Mouse (Mus musculus) MEL (cell line): ENCODE measurements around the gene Usp17lc. TPM values are rescaled to one million over a fixed set of nuclear protein-coding genes. Genes with fewer than 3 reads are reported as not detected.

Experiments used
- DNase-seq: peaks from one replicate; pipeline ENCODE4 v3.0.0; 2011; ENCODE audit warnings: low read depth, low spot score
- H3K27ac ChIP-seq: 2 replicates; pipeline ENCODE4 v1.5.1; 2012; ENCODE audit warnings: low read depth, mild to moderate bottlenecking, control low read depth, low read length, moderate library complexity; ENCODE audit not compliant: control insufficient read depth
- H3K27me3 ChIP-seq, 2 experiments: fragments of 150-350 bp in 1 of 2; sonication (generic) in 1 of 2; 2 replicates each; pipeline ENCODE4 v1.6.1; 2012; ENCODE audit warnings: low read length in 2 of 2, mild to moderate bottlenecking in 2 of 2, improper control_type of control experiment in 1 of 2, moderate library complexity in 1 of 2; ENCODE audit not compliant: insufficient read depth in 2 of 2, control insufficient read depth in 1 of 2
- H3K36me3 ChIP-seq, 2 experiments: 2 replicates each; pipeline ENCODE4 v1.6.1; 2012 to 2014; ENCODE audit warnings: low read length in 2 of 2, improper control_type of control experiment in 1 of 2, inconsistent platforms in 1 of 2, mild to moderate bottlenecking in 1 of 2; ENCODE audit not compliant: insufficient read depth in 2 of 2, control insufficient read depth in 1 of 2
- H3K4me1 ChIP-seq, 2 experiments: fragments of 150-350 bp in 1 of 2; sonication (generic) in 1 of 2; 2 replicates each; pipeline ENCODE4 v1.6.1; 2012; ENCODE audit warnings: low read length in 2 of 2, improper control_type of control experiment in 1 of 2, mild to moderate bottlenecking in 1 of 2; ENCODE audit not compliant: insufficient read depth in 2 of 2, control insufficient read depth in 1 of 2
- H3K4me3 ChIP-seq, 2 experiments: fragments of 150-350 bp in 1 of 2; sonication (generic) in 1 of 2; 2 replicates each; pipeline ENCODE4 v1.5.1; 2012; ENCODE audit warnings: low read depth in 2 of 2, low read length in 2 of 2, mild to moderate bottlenecking in 2 of 2, moderate library complexity in 2 of 2, control low read depth in 1 of 2, improper control_type of control experiment in 1 of 2; ENCODE audit not compliant: control insufficient read depth in 1 of 2, insufficient read depth in 1 of 2
- H3K79me2 ChIP-seq: 2 replicates; pipeline ENCODE4 v1.6.1; 2012; ENCODE audit warnings: mild to moderate bottlenecking, low read length, moderate library complexity; ENCODE audit not compliant: control insufficient read depth, poor library complexity, insufficient read depth
- H3K9ac ChIP-seq: 2 replicates; pipeline ENCODE4 v1.6.1; 2012; ENCODE audit warnings: low read depth, mild to moderate bottlenecking, control low read depth, low read length, moderate library complexity; ENCODE audit not compliant: control insufficient read depth, poor library complexity, severe bottlenecking
- H3K9me3 ChIP-seq: fragments of 150-350 bp; sonication (generic); replicated peaks from 2 replicates; pipeline ENCODE4 v1.6.1; 2012; ENCODE audit warnings: mild to moderate bottlenecking, low read length, improper control_type of control experiment, moderate library complexity; ENCODE audit not compliant: insufficient read depth
- BHLHE40 ChIP-seq: IDR thresholded peaks from 2 replicates; pipeline ENCODE4 v1.6.1; 2012; ENCODE audit warnings: low read depth, mild to moderate bottlenecking, inconsistent platforms, low read length, improper control_type of control experiment, borderline replicate concordance
- CHD1 ChIP-seq: IDR thresholded peaks from 2 replicates; pipeline ENCODE4 v1.6.1; 2012; ENCODE audit warnings: low read depth, mild to moderate bottlenecking, inconsistent platforms, low read length, improper control_type of control experiment
- CHD2 ChIP-seq: IDR thresholded peaks from 2 replicates; pipeline ENCODE4 v1.6.1; 2011; ENCODE audit warnings: low read length, improper control_type of control experiment
- CTCF ChIP-seq, 3 experiments: IDR thresholded peaks in 2 of 3; conservative IDR thresholded peaks in 1 of 3; 2 replicates each; pipeline ENCODE4 v1.5.1; 2011 to 2012; ENCODE audit warnings: low read length in 3 of 3, low read depth in 2 of 3, mild to moderate bottlenecking in 2 of 3, improper control_type of control experiment in 1 of 3, inconsistent platforms in 1 of 3, mixed read lengths in 1 of 3, moderate library complexity in 1 of 3; ENCODE audit not compliant: control insufficient read depth in 1 of 3, insufficient read depth in 1 of 3, poor library complexity in 1 of 3, severe bottlenecking in 1 of 3
- E2F4 ChIP-seq: IDR thresholded peaks from 2 replicates; pipeline ENCODE4 v1.6.1; 2011; ENCODE audit warnings: low read depth, low read length, improper control_type of control experiment, borderline replicate concordance
- ELF1 ChIP-seq: IDR thresholded peaks from 2 replicates; pipeline ENCODE4 v1.6.1; 2014; ENCODE audit warnings: low read depth, mild to moderate bottlenecking, inconsistent platforms, low read length, improper control_type of control experiment, moderate library complexity
- EP300 ChIP-seq, 2 experiments: IDR thresholded peaks; 2 replicates each; pipeline ENCODE4 v1.6.1; 2011; ENCODE audit warnings: improper control_type of control experiment in 2 of 2, low read length in 2 of 2, low read depth in 1 of 2, mild to moderate bottlenecking in 1 of 2
- ETS1 ChIP-seq: IDR thresholded peaks from 2 replicates; pipeline ENCODE4 v1.6.1; 2012; ENCODE audit warnings: low read depth, mild to moderate bottlenecking, inconsistent platforms, low read length, improper control_type of control experiment, moderate library complexity
- GABPA ChIP-seq: IDR thresholded peaks from 2 replicates; pipeline ENCODE4 v1.6.1; 2012; ENCODE audit warnings: low read depth, mild to moderate bottlenecking, inconsistent platforms, low read length, improper control_type of control experiment, moderate library complexity
- HCFC1 ChIP-seq: IDR thresholded peaks from 2 replicates; pipeline ENCODE4 v1.6.1; 2012; ENCODE audit warnings: low read depth, mild to moderate bottlenecking, inconsistent platforms, low read length, improper control_type of control experiment, moderate library complexity
- KAT2A ChIP-seq: conservative IDR thresholded peaks from 2 replicates; pipeline ENCODE4 v1.6.1; 2012; ENCODE audit warnings: low read depth, low read length, improper control_type of control experiment, inconsistent platforms
- MAFK ChIP-seq: IDR thresholded peaks from 2 replicates; pipeline ENCODE4 v1.6.1; 2011; ENCODE audit warnings: low read depth, mild to moderate bottlenecking, low read length, improper control_type of control experiment, borderline replicate concordance
- MAX ChIP-seq: IDR thresholded peaks from 2 replicates; pipeline ENCODE4 v1.6.1; 2011; ENCODE audit warnings: low read length, improper control_type of control experiment
- MYC ChIP-seq: IDR thresholded peaks from 2 replicates; pipeline ENCODE4 v1.6.1; 2011; ENCODE audit warnings: low read depth, mild to moderate bottlenecking, low read length, improper control_type of control experiment, moderate library complexity
- NELFE ChIP-seq: IDR thresholded peaks from 2 replicates; pipeline ENCODE4 v1.6.1; 2011; ENCODE audit warnings: low read depth, low read length, improper control_type of control experiment
- NRF1 ChIP-seq: IDR thresholded peaks from 2 replicates; pipeline ENCODE4 v1.6.1; 2014; ENCODE audit warnings: low read depth, mild to moderate bottlenecking, inconsistent platforms, low read length, improper control_type of control experiment, moderate library complexity; ENCODE audit not compliant: poor library complexity, insufficient read depth, severe bottlenecking
- POLR2A ChIP-seq, 2 experiments: IDR thresholded peaks; 2 replicates each; pipeline ENCODE4 v1.6.1; 2011 to 2012; ENCODE audit warnings: low read length in 2 of 2, mild to moderate bottlenecking in 2 of 2, control low read depth in 1 of 2, improper control_type of control experiment in 1 of 2, low read depth in 1 of 2, moderate library complexity in 1 of 2; ENCODE audit not compliant: control insufficient read depth in 1 of 2, insufficient read depth in 1 of 2, poor library complexity in 1 of 2
- POLR2AphosphoS2 ChIP-seq: IDR thresholded peaks from 2 replicates; pipeline ENCODE4 v1.6.1; 2011; ENCODE audit warnings: low read length, improper control_type of control experiment
- POLR2AphosphoS5 ChIP-seq: IDR thresholded peaks from 2 replicates; pipeline ENCODE4 v1.6.1; 2012; ENCODE audit warnings: low read depth, borderline replicate concordance, mild to moderate bottlenecking, inconsistent platforms, low read length, moderate library complexity, mixed read lengths
- RAD21 ChIP-seq: IDR thresholded peaks from 2 replicates; pipeline ENCODE4 v1.6.1; 2011; ENCODE audit warnings: mild to moderate bottlenecking, low read depth, low read length, improper control_type of control experiment
- TAL1 ChIP-seq: IDR thresholded peaks from 2 replicates; pipeline ENCODE4 v1.6.1; 2012; ENCODE audit warnings: mild to moderate bottlenecking, inconsistent platforms, low read length, moderate library complexity, mixed read lengths
- USF2 ChIP-seq, 2 experiments: IDR thresholded peaks; 2 replicates each; pipeline ENCODE4 v1.6.1; 2011 to 2012; ENCODE audit warnings: improper control_type of control experiment in 2 of 2, low read length in 2 of 2, borderline replicate concordance in 1 of 2, inconsistent platforms in 1 of 2, low read depth in 1 of 2, mild to moderate bottlenecking in 1 of 2; ENCODE audit not compliant: insufficient read depth in 1 of 2
- ZMIZ1 ChIP-seq: IDR thresholded peaks from 2 replicates; pipeline ENCODE4 v1.6.1; 2012; ENCODE audit warnings: low read depth, mild to moderate bottlenecking, inconsistent platforms, low read length, improper control_type of control experiment, moderate library complexity
- polyA plus RNA-seq, 2 experiments: library from polyadenylated mRNA; stranded (reverse) in 1 of 2; unstranded in 1 of 2; fragments of >175 nt in 1 of 2; fragments of >200 nt in 1 of 2; gene quantifications; 2 replicates each; pipeline versions ENCODE4 v1.2.1 to v1.2.4; 2012; ENCODE audit warnings: low replicate concordance in 2 of 2, low read depth in 1 of 2; ENCODE audit not compliant: insufficient read length in 2 of 2, insufficient read depth in 1 of 2, missing spikeins in 1 of 2
- total RNA-seq: library from RNA; depleted of rRNA; stranded (reverse); fragments of 300-350 nt; gene quantifications from 2 replicates; pipeline ENCODE4 v1.2.3, GENCODE M21; 2012

The Usp17lc gene
- total and polyA plus RNA-seq, 3 experiments = not detected

DNA sequence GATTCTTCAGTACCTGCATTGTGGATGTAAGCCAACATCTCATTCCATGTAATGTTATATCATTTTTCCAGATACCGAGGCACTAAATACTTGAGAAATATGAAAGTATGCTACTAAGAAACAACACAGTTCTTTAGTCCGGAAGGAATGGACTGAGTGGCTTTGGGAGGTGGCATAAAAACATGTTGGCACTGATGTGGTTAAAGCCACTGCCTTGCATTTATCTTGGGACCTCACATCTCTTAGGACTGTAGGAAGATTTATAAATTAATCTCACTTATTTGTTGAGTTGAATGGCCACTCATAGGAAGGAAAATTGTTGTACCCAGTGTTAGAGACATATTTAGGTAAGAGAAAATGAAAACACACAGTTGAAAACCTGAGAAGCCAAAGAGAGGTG, 33.9 kb downstream of the Usp17lc start, which contains the start of gene Olfr606:
Gene Olfr606 (plus strand): TSS at position 301 of the 400 bp plus-strand sequence.
- TF ChIP-seq MAFK (no peak), NELFE (no peak), E2F4 (no peak), POLR2A (IDR thresholded peaks at IDR 0.05; ENCODE audit: control insufficient read depth in 1 of 2, insufficient read depth in 1 of 2, low read depth in 1 of 2, low read length in 2 of 2, poor library complexity in 1 of 2) (no peak), POLR2AphosphoS2 (no peak), TAL1 (no peak), GABPA (no peak), MAX (no peak), ETS1 (no peak), USF2 (IDR thresholded peaks at IDR 0.05; ENCODE audit: borderline replicate concordance in 1 of 2, insufficient read depth in 1 of 2, low read depth in 1 of 2, low read length in 2 of 2) (no peak), POLR2AphosphoS5 (no peak), EP300 (IDR thresholded peaks at IDR 0.05; ENCODE audit: low read depth in 1 of 2, low read length in 2 of 2) (no peak)
- no peaks in the 10 kb centered on the region for H3K9me3 ChIP-seq
- no peaks in the 10 kb centered on the region for H3K4me1 ChIP-seq
- H3K27ac ChIP-seq = no peak within 1 kb of the TSS
- DNase-seq = no peak
- no peak within 1 kb of the TSS for H3K9ac ChIP-seq
- no peak within 1 kb of the TSS for H3K4me3 ChIP-seq
- no peaks in the 10 kb centered on the region for H3K27me3 ChIP-seq
- H3K79me2 ChIP-seq = no peaks in the 10 kb centered on the region
- no peaks in the 10 kb centered on the region for H3K36me3 ChIP-seq

DNA sequence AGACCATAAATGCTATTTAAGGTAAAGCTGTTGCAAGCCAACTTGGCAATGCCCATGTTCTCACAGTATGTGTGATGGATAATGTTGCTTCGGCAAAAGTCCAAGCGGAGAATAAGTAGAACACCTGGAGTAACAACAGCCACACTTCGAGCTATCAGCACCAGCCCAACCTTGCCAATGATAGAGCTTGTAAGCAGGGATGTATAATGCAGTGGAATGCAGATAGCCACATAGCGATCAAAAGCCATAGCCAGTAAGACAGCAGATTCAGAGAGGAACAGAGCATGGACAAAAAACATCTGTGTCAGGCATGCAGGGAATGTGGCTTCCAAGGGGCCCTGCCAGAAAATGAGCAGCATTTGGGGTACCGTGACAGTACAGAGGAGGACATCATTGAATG, 45.7 kb downstream of the Usp17lc start:
- no peaks in the 10 kb centered on the region for H3K79me2 ChIP-seq
- no peak overlapping the region for H3K9ac ChIP-seq
- H3K9me3 ChIP-seq = no peaks in the 10 kb centered on the region
- TF ChIP-seq MAX (no peak), ETS1 (no peak), MYC (no peak), MAFK (no peak), ZMIZ1 (no peak), HCFC1 (no peak), NELFE (no peak), RAD21 (no peak), CTCF (IDR thresholded peaks at IDR 0.05 in 2 of 3, conservative IDR thresholded peaks at IDR 0.05 in 1 of 3; ENCODE audit: control insufficient read depth in 1 of 3, insufficient read depth in 1 of 3, low read depth in 2 of 3, low read length in 3 of 3, poor library complexity in 1 of 3, severe bottlenecking in 1 of 3) (no peak), POLR2AphosphoS2 (no peak), CHD1 (no peak), EP300 (IDR thresholded peaks at IDR 0.05; ENCODE audit: low read depth in 1 of 2, low read length in 2 of 2) (no peak), BHLHE40 (no peak), KAT2A (no peak), USF2 (IDR thresholded peaks at IDR 0.05; ENCODE audit: borderline replicate concordance in 1 of 2, insufficient read depth in 1 of 2, low read depth in 1 of 2, low read length in 2 of 2) (no peak), ELF1 (no peak), NRF1 (no peak), CHD2 (no peak)
- H3K36me3 ChIP-seq = no peaks in the 10 kb centered on the region
- H3K4me3 ChIP-seq = no peak overlapping the region
- no peaks in the 10 kb centered on the region for H3K4me1 ChIP-seq
- no peak for DNase-seq
- no peak overlapping the region for H3K27ac ChIP-seq
- H3K27me3 ChIP-seq = no peaks in the 10 kb centered on the region
